Comparison of ENCODE assay signal across 10 mouse cellular contexts in the genomic region with DNA sequence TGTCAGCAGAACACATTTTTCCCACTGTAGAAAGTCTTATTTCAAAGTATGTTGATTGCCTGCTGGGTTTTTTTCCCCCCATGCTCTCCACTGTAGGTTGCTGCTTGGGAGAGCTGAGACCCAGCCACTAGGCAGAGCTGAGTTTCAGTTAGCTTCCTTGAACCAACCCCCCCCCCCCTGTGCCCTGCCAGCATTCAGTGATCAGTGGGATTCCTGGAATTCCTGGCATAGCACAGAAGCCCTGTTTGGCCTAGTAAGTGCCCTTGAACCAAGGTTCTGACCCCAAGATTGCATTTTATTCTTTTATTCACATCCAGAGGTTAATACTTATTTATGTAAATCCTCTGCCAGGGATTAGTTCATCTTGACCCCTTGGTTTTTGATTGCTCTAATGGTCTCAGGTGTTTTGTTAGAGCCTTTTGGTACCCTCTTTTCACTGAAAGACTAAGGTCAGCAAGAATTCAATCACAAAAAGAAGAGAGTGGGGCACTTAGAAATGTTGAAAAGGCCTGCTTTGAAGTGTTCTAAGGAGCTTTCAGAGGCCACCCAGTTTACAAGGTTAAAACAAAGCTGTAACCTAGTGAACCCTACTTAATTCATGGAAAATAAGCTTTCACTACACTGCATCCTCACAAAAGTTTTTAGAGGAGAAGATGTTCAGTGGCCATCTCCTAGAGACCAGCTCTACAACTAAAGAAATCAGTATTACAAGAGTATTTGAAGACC.
DNase-seq lines count a peak whose midpoint lies in the region; ATAC-seq and TF ChIP-seq lines count a peak whose summit lies in the region.
"Had no signal": no experiment of that assay in that cellular context is flagged by ENCODE, and none has a peak within 500 bp of the region (broad histone marks: within the 10 kb centered on the region; RNA-seq: fewer than 3 reads in every experiment).

No protein-coding gene starts in this region.

- TF ChIP-seq EP300 in stomach, postnatal 0 days (optimal IDR thresholded peaks at IDR 0.05) = no peak

- no peaks in the 10 kb centered on the region for H3K27me3 ChIP-seq in lung, embryonic 14.5 days (ENCODE audit: insufficient read depth, low read length)
- no peaks in the 10 kb centered on the region for H3K27me3 ChIP-seq in embryonic facial prominence, embryonic 14.5 days (replicated peaks; ENCODE audit: control insufficient read depth, insufficient read depth, low read length)
- no peaks in the 10 kb centered on the region for H3K27me3 ChIP-seq in stomach, postnatal 0 days (ENCODE audit: control insufficient read depth, insufficient read depth, low read length)
- H3K27me3 ChIP-seq: megakaryocyte, embryonic 14.5 days had no signal

- H3K36me3 ChIP-seq in lung, embryonic 14.5 days (ENCODE audit: insufficient read depth) = no peaks in the 10 kb centered on the region
- H3K36me3 ChIP-seq in embryonic facial prominence, embryonic 14.5 days (ENCODE audit: control insufficient read depth, insufficient read depth, low read length) = no peaks in the 10 kb centered on the region
- H3K36me3 ChIP-seq in stomach, postnatal 0 days (ENCODE audit: control insufficient read depth, insufficient read depth, low read length) = no peaks in the 10 kb centered on the region

- no peak overlapping the region for H3K4me3 ChIP-seq in lung, embryonic 14.5 days (ENCODE audit: low read depth, low read length)
- H3K4me3 ChIP-seq in lung, adult 2 months (replicated peaks; ENCODE audit: extremely low read depth, low read depth, low read length) = no peak overlapping the region
- H3K4me3 ChIP-seq in embryonic facial prominence, embryonic 14.5 days (ENCODE audit: low read depth, low read length) = no peak overlapping the region
- H3K4me3 ChIP-seq in stomach, postnatal 0 days (ENCODE audit: low read depth, low read length) = no peak overlapping the region
- H3K4me3 ChIP-seq: megakaryocyte, embryonic 14.5 days had no signal

- H3K27ac ChIP-seq in lung, embryonic 14.5 days (ENCODE audit: low read depth) = 0 out of 2 replicates have a peak overlapping the region, but pooled peaks have one; percentile 18
- H3K27ac ChIP-seq in embryonic facial prominence, embryonic 14.5 days (replicated peaks; ENCODE audit: low read depth, low read length) = no peak overlapping the region
- H3K27ac ChIP-seq in stomach, postnatal 0 days (replicated peaks) = no peak overlapping the region

- no peaks in the 10 kb centered on the region for H3K9me3 ChIP-seq in lung, embryonic 14.5 days (ENCODE audit: low read depth, low read length)
- no peaks in the 10 kb centered on the region for H3K9me3 ChIP-seq in embryonic facial prominence, embryonic 14.5 days (ENCODE audit: control insufficient read depth, low read length)
- H3K9me3 ChIP-seq in stomach, postnatal 0 days (ENCODE audit: control insufficient read depth, low read length) = no peaks in the 10 kb centered on the region
- H3K9me3 ChIP-seq: megakaryocyte, embryonic 14.5 days had no signal

- peak; percentile 2 for DNase-seq in lung, embryonic 14.5 days
- no peak for DNase-seq in lung, adult 2 months
- DNase-seq in R1 (ENCODE audit: low read depth, low spot score) = peak; percentile 93
- DNase-seq in embryonic facial prominence, embryonic 14.5 days (ENCODE audit: low spot score) = peak; percentile 10
- peak; percentile 28 for DNase-seq in lung, postnatal 36 days
- DNase-seq in stomach, postnatal 0 days (ENCODE audit: low spot score) = no peak
- no peak for DNase-seq in layer of hippocampus, adult 8-10 months (ENCODE audit: low spot score in 2 of 2)
- DNase-seq in frontal cortex, postnatal 25 days (ENCODE audit: low spot score in 2 of 2) = no peak
- DNase-seq: liver had no signal

- no peak for TF ChIP-seq POLR2A in lung, adult 2 months (IDR thresholded peaks at IDR 0.05; ENCODE audit: borderline replicate concordance, extremely low read depth, low read depth, low read length)

- 0 out of 2 replicates have a peak, but pooled peaks cover 4% of the 10 kb centered on the region for H3K4me1 ChIP-seq in lung, embryonic 14.5 days (ENCODE audit: insufficient read depth)
- no peaks in the 10 kb centered on the region for H3K4me1 ChIP-seq in lung, adult 2 months (ENCODE audit: control insufficient read depth, insufficient read depth, low read length)
- H3K4me1 ChIP-seq in embryonic facial prominence, embryonic 14.5 days (ENCODE audit: control insufficient read depth, insufficient read depth, low read length) = no peaks in the 10 kb centered on the region
- H3K4me1 ChIP-seq in stomach, postnatal 0 days (replicated peaks; ENCODE audit: control insufficient read depth, insufficient read depth) = no peaks in the 10 kb centered on the region
- H3K4me1 ChIP-seq: megakaryocyte, embryonic 14.5 days had no signal

- peak; percentile 83 for ATAC-seq in lung, embryonic 14.5 days (ENCODE audit: insufficient read depth)
- ATAC-seq in embryonic facial prominence, embryonic 14.5 days (ENCODE audit: low read depth) = no peak
- no peak for ATAC-seq in stomach, postnatal 0 days (ENCODE audit: low FRiP score, low TSS enrichment)

- no peak for TF ChIP-seq CTCF in lung, embryonic 14.5 days (IDR thresholded peaks at IDR 0.05; ENCODE audit: low read depth)
- TF ChIP-seq CTCF in lung, adult 2 months (IDR thresholded peaks at IDR 0.05; ENCODE audit: insufficient read depth, low read length) = no peak
- no peak for TF ChIP-seq CTCF in stomach, postnatal 0 days (IDR thresholded peaks at IDR 0.05; ENCODE audit: low read depth)

- no peak overlapping the region for H3K4me2 ChIP-seq in lung, embryonic 14.5 days
- no peak overlapping the region for H3K4me2 ChIP-seq in embryonic facial prominence, embryonic 14.5 days (ENCODE audit: low read depth, low read length)
- no peak overlapping the region for H3K4me2 ChIP-seq in stomach, postnatal 0 days (replicated peaks; ENCODE audit: low read depth)

- no peak overlapping the region for H3K9ac ChIP-seq in lung, embryonic 14.5 days
- H3K9ac ChIP-seq in embryonic facial prominence, embryonic 14.5 days (ENCODE audit: low read depth, low read length) = no peak overlapping the region
- no peak overlapping the region for H3K9ac ChIP-seq in stomach, postnatal 0 days (ENCODE audit: low read length)

Comparison
In these comparisons a context has a peak if more than half of its experiments do, and no peak if none do; other contexts are left out.
1. DNase-seq: peak in lung, embryonic 14.5 days (single experiment), R1 (single experiment), embryonic facial prominence, embryonic 14.5 days (single experiment) and lung, postnatal 36 days (single experiment); none in lung, adult 2 months (single experiment), stomach, postnatal 0 days (single experiment), layer of hippocampus, adult 8-10 months (0 of 2) and frontal cortex, postnatal 25 days (0 of 2).